Mouse (Mus musculus) cerebellum, adult 11-12 months (tissue): ENCODE measurements at regions not wholly inside any gene's neighbourhood (a gene's known extent, or its start where the extent isn't known, plus 50 kb on each side); places are given as distances from the start of the nearest gene placed in this dataset.
"Not testable (repeated sequence)": the region's sequence is repeated elsewhere in the genome, so short reads cannot be mapped to it uniquely, and the experiment has no call there.

Source experiments
- DNase-seq: peaks from one replicate; pipeline ENCODE4 v3.0.0; 2022

DNA sequence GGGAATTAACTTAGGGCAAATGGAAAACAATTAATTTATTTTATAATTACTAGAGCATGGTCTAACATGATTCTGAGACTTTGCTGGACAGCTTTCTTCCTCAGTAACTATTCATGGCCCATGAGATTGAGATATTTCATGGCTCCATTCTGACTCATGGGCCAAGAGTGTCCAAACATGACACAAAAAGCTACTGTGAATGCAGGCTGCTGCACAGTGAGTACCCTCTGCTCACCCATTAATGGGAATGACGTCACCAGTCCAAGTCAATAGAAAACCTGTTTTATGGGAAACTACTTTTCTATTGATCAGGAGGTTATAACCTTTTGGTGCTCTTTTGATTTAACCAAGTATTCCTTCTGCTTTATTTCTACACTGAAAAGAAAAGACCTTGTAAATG lies 693.6 kb downstream of the Rwdd3 start:
- no peak for DNase-seq

DNA sequence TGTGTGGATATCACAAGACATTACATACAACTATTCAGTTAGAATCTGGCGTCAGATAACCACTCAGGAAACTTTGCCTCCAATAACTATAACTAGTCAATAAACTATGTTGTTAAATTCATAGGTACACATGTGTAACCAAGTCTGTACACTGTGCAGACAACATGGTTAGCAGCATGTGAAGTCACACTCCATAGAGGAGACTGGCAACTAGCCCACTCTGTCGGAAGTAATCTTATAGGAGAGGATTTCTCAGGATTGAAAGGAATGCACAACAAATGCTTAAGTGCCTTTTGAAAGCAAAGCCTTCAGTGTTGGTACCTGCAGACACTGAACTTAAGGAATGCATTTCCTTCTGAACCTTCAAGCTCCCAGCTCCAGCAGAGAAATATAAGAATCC lies 693.0 kb upstream of the Ptbp2 start:
- DNase-seq = no peak

DNA sequence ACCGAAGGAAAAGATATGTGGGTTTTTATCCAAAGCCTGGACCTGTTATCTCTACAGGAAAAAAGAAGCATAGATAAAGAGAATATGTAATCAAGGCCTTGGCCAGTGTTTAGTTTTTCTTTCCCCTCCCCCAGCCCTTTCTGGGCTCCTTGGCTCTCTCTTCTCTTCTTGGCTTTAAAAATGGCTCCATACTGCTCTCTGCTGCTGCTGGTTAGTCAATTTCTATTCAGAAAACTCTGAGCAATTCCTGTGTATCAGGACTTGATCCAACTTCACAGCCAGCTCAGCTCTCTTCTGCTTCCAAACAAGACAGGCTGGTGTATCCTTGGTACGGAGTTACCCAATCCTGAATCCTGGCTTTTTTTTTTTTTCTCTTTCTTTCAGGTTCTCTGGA lies 689.4 kb upstream of the Ptbp2 start:
- peak; percentile 38 for DNase-seq

DNA sequence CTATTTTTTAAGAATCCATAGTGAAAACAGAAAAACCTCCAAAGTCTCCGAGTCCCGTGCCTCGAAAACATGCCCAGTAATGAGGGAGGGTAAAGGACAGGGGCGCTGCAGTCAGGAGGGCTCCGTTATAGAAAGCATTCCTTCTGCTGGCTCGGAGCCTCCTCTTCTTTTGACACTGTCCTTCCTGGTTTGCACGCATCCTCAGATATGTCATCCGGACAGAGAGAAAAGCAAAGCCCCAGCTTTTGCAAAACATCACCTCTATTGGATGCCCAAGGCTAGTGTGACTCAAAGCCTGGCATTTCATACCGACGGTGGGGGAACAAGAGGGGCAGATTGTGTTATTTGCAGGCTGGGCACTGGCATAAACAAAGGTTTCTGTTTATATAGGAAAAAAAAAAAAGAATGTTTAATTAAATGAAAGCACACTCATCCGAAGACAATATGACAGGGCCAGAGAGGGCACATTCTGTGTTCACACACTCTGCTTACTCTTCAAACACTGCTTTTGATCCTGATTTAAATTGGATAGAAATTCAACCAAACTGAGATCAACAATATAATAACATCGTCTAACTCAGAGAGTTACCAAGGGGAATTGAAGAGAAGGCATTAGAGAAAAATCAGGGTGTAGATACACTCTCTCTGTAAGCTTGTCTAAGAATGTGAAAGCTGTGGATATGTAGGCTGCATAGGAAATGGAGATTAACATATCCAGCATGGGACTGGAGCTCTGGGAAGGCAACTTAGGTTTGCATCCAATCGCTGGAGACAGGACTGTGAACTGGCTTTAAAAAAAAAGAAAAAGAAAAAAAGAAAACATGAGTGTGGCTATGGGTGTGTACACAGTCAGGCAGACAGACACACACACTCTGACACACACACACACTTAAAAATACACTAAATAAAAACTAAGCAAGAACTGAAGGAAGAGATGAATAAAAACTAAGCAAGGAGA lies 688.7 kb upstream of the Ptbp2 start:
- no peak for DNase-seq

DNA sequence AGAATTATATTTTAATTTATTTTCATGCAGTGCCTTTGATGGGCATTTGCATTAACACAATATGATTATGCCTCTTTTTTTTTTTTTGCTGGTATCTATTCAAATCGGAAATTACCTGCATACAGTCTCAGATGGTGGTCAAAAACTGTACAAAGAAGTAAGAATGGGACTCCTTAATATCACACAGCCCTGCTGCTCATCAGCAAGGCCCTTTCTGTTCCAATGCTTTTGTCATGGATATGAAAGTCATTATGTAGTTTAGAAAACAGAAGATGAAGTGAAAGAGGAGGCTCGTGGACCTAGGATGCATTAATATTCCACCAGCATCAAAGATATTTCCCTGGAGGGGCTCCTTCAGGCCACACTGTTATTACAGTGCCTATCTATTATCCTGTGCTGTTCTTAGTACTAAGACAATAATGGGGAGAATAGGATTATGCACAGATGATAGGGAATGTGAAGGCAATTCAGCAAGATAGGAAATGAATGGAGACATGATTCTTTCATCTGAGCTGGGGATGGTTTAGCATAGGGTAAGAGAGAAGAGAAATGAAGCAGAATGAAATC lies 687.7 kb upstream of the Ptbp2 start:
- no peak for DNase-seq

DNA sequence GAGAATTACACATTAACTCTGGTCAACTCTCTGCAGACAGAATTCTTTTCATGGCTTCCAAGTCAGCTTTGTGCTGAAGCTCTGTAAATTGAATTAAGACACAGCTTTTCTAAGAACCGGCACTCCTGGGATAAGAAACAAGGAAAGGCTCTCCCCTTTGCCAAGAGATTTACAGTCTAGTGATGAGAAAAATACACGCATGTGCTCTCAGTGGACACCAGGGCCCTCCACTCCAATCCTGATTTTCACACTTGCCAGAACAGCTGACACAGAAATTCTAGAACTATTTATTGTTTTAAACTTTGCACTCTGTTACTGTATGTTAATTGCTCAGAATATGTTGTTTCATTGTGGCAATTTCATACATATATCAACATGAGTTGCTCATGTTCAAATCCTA lies 684.6 kb upstream of the Ptbp2 start:
- no peak for DNase-seq

DNA sequence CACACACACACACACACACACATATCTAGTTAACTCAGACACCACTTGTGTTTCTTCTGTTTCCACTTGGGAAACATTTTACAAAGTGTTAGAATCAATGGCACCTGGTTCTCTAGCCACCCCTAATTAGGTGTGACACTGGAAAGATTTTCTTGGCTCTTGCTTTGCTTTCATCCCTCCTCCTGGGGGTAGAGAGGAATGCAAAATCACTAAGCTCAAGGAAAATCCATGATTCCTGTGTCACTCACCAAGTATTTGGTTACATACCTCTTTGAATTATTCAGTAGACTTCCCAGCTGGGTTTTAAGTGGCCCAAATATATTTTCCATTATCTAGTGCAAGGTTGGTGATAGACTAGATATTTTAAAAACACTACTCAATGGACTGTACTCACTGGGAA lies 676.5 kb upstream of the Ptbp2 start:
- DNase-seq = no peak

DNA sequence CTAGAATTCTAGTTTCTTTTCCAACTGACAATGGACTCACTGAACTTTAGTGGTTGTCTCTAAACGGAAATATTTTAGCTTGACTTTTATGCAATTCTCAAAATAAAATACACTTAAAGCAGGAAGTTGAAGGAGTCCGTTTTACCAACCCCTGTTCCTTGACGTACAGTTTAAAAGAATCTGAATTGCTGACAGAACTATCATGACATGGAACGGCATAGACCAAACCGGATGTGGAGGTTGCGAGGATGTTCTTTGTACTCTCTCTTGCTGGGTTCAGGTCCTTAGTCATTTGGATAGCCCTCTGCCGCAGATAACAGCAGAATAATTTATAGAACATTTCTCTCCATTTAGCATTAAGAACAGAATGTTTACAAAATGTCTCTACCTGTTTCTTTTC lies 673.6 kb upstream of the Ptbp2 start:
- no peak for DNase-seq

DNA sequence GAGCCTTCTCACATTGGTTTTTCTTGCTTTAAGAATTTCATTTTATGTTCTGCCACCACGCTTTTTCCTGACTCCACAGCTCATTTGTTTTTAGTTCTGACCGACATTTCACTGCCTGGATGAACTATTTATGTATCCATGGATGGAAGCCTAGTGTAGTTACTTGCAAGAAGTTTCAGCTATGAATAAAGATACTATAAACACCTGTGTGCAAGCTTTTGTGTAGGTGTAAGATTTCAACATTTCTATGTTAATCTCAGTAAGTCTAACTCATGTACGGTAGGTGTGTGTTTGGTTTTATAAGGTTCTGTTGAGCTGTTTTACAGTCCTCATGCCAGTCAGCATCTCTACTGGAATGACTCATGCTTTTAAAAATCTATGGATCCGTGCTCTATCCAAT lies 656.9 kb upstream of the Ptbp2 start:
- no peak for DNase-seq

DNA sequence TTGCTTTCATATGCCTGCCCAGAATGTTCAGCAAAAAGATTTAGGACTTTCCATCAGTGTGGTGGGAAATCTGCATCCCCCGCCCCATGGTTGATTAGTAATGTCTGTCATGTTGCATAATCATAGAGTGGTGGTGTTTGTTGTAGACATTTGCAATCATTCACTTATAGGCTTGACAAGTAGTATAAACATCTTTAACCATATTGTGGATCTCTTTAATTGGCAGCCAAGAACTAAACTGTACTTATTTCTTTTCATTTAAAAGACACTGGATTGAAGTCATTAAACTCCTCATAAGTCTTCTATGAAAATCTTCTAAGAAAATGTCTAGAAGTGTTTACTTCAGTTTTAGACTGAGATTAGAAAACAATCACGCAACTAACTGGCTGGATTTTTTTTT lies 646.0 kb upstream of the Ptbp2 start:
- no peak for DNase-seq

DNA sequence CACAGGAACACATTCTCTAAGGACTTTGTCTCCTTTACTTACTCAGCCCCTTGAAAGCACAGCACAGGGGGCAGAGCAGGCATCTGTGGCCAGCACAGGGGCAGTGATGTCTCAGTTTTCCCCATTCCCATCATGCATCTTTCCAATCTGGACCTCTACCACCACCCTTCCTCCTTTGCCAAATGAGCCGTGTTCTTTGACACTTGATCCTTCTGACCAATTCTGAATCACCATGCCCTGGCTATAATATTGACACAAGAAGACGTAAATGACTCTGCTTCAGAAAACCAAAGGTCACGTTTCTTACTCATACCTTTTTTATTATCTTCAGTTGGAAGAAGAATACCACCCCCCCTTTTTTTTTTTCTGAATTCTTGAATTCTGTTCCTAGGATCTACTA lies 632.4 kb upstream of the Ptbp2 start:
- no peak for DNase-seq

DNA sequence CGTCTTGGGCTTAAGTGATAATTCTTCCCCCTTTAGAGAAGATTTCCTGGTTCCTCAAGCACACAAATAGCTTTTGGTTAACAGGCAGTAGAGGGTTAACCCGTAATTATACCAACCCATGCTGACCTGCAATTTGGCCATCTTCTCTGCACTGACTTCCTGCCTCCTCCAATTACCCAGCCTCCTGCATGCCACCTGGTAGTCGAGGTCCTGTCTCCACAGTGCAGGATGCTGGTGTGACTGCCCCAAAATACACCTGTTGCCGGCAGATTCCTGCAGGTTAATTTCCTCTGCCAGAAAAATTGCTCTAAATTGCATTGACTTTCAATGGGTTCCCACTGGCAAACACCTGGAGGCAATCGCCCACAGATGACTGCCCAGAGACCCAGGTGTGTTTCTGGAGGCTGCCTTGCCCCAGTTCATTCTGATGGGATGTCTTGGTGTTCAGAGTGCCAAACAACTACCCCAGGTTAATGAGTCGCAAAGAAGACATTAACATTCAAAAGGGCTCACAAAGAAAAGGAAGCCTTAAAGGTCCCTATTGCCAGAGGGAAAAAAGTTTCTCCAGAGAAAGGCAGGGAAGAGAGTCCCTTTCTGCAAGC lies 591.5 kb upstream of the Ptbp2 start:
- no peak for DNase-seq

DNA sequence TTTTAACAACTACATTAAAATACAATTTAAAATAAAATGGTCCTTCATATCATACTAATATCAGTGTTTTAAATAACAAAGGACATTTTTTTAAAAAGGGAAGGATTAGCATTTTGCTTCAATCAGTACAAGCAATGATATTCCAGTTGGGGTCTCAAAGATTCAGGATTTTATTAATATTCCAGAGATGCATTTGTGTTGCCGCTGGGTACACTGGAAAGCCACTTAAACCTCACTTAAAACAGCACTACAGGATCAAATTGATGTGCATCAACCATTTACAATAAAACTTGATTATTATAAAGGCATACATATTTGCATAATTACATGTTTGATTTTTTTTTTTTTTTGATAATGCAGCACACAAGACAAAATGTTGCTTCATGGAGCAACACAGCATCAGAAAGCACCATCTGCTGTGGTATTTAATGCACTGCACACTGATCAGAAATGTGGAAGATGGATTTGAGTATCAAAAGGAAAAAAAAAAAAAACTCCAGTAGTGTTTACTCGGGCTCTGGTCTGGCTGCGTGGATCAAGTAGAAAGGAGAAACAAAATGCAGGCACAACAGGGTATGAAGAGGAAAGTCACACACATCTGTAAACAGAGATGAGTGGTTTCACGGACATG lies 558.6 kb upstream of the Ptbp2 start:
- DNase-seq = no peak

DNA sequence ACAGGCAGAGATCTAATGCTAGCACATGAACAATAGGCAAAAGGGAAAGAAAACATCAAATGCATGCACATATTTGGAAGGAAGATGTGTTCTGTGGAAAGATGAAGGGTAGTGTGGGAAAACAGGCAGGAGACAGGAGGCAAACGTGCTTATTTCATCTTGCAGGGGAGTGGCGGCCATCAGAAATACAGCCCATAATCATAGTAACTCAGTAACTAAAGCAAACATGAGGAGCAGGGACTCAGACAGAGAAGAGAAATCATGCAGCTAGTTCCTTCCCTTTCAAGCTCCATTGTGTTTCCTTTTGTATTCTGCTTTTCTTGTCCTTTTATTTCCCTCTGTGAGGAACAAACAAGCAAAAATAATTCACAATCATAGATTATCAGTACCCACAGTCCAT lies 557.6 kb upstream of the Ptbp2 start:
- no peak for DNase-seq

DNA sequence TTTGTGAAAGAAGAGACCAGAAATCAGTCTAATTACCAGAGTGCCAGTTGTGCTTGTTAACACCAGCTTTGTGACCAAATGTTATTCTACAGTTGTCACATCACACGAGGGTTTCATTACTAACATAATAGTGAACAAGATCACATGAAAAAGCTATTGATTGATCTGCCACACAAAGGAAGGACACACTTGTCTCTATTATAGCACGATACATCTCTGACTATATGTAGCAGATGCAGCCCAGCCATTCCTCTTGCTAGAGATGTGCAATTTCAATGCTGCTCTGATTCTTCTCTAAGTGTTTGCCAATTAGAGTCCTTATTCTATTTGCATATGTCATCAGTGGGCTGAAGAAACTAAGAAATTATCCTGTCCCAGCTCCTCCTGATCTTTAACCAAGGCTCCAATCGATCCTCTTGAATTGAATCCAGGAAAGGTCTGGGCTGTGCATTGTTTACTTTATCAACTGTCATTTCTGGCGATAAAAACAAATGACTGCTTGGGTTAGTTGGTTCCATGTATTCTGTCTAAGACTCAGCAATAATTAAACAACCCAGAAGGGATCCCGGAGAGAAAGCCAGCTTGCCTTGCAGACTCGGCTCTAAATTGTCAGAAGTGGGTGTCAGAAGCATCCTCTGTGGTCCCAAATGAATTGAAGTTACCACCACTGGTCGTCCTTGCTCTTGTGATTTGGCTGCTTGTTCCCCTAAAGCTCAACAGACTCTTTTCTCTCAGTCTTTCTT lies 551.7 kb upstream of the Ptbp2 start:
- no peak for DNase-seq

DNA sequence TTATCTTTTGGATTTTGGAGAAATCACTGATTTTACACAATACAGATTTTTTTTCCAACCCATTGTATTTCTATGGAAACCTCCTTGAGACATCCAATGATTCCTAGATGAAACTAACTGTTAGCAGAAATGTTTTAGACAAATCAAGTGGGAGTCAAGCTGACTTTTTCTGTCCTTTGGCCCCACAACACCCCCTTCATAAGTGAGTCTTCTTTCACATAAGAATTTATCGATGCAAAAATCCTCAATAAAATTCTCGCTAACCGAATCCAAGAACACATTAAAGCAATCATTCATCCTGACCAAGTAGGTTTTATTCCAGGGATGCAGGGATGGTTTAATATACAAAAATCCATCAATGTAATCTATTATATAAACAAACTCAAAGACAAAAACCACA lies 522.8 kb upstream of the Ptbp2 start:
- DNase-seq = not testable (repeated sequence)

DNA sequence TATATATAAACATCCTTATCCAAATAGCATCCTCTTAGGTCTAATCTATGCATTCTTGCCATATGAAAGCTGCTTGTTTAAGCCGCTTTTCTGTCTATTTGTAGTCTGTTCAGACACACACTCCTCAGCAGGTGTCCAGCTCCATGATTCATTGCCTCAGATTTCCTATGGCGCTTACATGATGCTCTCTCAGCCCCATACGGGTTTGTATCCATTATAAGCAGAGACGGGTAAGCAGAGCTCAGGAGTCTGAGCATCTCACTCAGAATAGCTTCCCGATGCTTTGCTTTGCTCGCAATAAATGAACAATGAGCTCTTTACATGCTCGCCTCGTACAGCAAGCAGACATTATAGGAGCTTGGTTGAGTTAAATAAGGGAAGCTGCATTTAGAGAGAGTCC lies 521.3 kb upstream of the Ptbp2 start:
- no peak for DNase-seq
